Mouse (Mus musculus): ENCODE results near the gene Tbx22. TPM values are rescaled to one million over a fixed set of nuclear protein-coding genes. Genes with fewer than 3 reads are reported as not detected.

The Tbx22 gene
- not detected for polyA plus RNA-seq (2017; shearing (Covaris generic))

- no peak for ATAC-seq
Observed at GRCm38 (mm10) chrX:107667664-107668063, at the start of gene Tbx22. Gene Tbx22 (plus strand): TSS chrX:107667964.

GRCm38 (mm10) chrX:107668677-107669076 lies 913 bp downstream of the Tbx22 start:
- no peak for ATAC-seq

GRCm38 (mm10) chrX:107679203-107679602 lies 11.4 kb downstream of the Tbx22 start:
- no peak for ATAC-seq

GRCm38 (mm10) chrX:107708584-107708983 lies 40.8 kb downstream of the Tbx22 start:
- no peak for ATAC-seq

- ATAC-seq, result no peak
Observed at GRCm38 (mm10) chrX:107723541-107723940, 55.8 kb downstream of the Tbx22 start.

Other genes starting within 250 kb of the Tbx22 start
- gene Tent5d, start 124.6 kb downstream of the Tbx22 start, polyA plus RNA-seq (2017; shearing (Covaris generic)), result not detected
- gene 2610002M06Rik, start 148.4 kb downstream of the Tbx22 start, polyA plus RNA-seq (2017; shearing (Covaris generic)), result 10 to 100 TPM; 18.3 to 28.6 (median 20.3) TPM